Mouse (Mus musculus) erythroblast, embryonic 14.5 days (primary cell): ENCODE data around the gene Atg9b. TPM values are rescaled to one million over a fixed set of nuclear protein-coding genes. Genes with fewer than 3 reads are reported as not detected.
"Not testable (repeated sequence)": the region's sequence is repeated elsewhere in the genome, so short reads cannot be mapped to it uniquely, and the experiment has no call there.

Experiments used
- H3K27me3 ChIP-seq: 2 replicates; pipeline ENCODE4 v1.6.1; 2012; ENCODE audit warnings: inconsistent platforms; ENCODE audit not compliant: control insufficient read depth
- H3K36me3 ChIP-seq: 2 replicates; pipeline ENCODE4 v1.6.1; 2012; ENCODE audit warnings: mild to moderate bottlenecking, inconsistent platforms; ENCODE audit not compliant: control insufficient read depth
- H3K4me1 ChIP-seq: 2 replicates; pipeline ENCODE4 v1.6.1; 2012; ENCODE audit warnings: inconsistent platforms; ENCODE audit not compliant: control insufficient read depth
- H3K4me3 ChIP-seq: replicated peaks from 2 replicates; pipeline ENCODE3; 2012; ENCODE audit warnings: moderate library complexity, mild to moderate bottlenecking, inconsistent platforms
- H3K9me3 ChIP-seq: 2 replicates; pipeline ENCODE4 v1.6.1; 2012; ENCODE audit warnings: low read length, inconsistent platforms, mixed read lengths; ENCODE audit not compliant: control insufficient read depth
- GATA1 ChIP-seq: IDR thresholded peaks from 2 replicates; pipeline ENCODE4 v1.6.1; 2012; ENCODE audit warnings: low read length, inconsistent platforms, mixed read lengths
- TAL1 ChIP-seq: IDR thresholded peaks from 3 replicates; pipeline ENCODE4 v1.6.1; 2012; ENCODE audit warnings: low read length, inconsistent platforms, mixed read lengths
- polyA plus RNA-seq: library from polyadenylated mRNA; stranded (reverse); fragments of >175 nt; gene quantifications from 2 replicates; pipeline ENCODE4 v1.2.3, GENCODE M21; 2012

Gene Atg9b
- polyA plus RNA-seq, 1 experiment = 0.02 TPM

GRCm38 (mm10) chr5:24412063-24412462 is 20.1 kb upstream of the Atg9b start:
- no peaks in the 10 kb centered on the region for H3K9me3 ChIP-seq
- H3K27me3 ChIP-seq = peaks cover 16% of the 10 kb centered on the region
- H3K4me1 ChIP-seq = peaks cover 3% of the 10 kb centered on the region
- H3K4me3 ChIP-seq = no peak overlapping the region
- H3K36me3 ChIP-seq = peaks cover 14% of the 10 kb centered on the region
- no peak for TF ChIP-seq TAL1
- TF ChIP-seq GATA1 = no peak

- Histone ChIP-seq H3K4me3 (no peak overlapping the region), H3K36me3 (peaks cover 36% of the 10 kb centered on the region), H3K27me3 (peaks cover 11% of the 10 kb centered on the region), H3K4me1 (peaks cover 12% of the 10 kb centered on the region), H3K9me3 (no peaks in the 10 kb centered on the region)
- TF ChIP-seq GATA1 (no peak), TAL1 (no peak)
Observed at GRCm38 (mm10) chr5:24409466-24409865, 17.5 kb upstream of the Atg9b start.

- H3K4me3 ChIP-seq = no peak overlapping the region
- TF ChIP-seq GATA1 (no peak), TAL1 (no peak)
- H3K4me1 ChIP-seq = peaks cover 18% of the 10 kb centered on the region
- peaks cover 4% of the 10 kb centered on the region for H3K27me3 ChIP-seq
- H3K36me3 ChIP-seq = peaks cover 43% of the 10 kb centered on the region
- H3K9me3 ChIP-seq = no peaks in the 10 kb centered on the region
Observed at GRCm38 (mm10) chr5:24408651-24409050, 16.7 kb upstream of the Atg9b start.

- Histone ChIP-seq H3K27me3 (no peaks in the 10 kb centered on the region), H3K36me3 (peaks cover 75% of the 10 kb centered on the region)
- no peak for TF ChIP-seq GATA1
- no peak for TF ChIP-seq TAL1
Observed at GRCm38 (mm10) chr5:24405389-24405876, 13.5 kb upstream of the Atg9b start.

GRCm38 (mm10) chr5:24404594-24405360 is 12.8 kb upstream of the Atg9b start:
- peaks cover 81% of the 10 kb centered on the region for H3K36me3 ChIP-seq
- TF ChIP-seq TAL1 (no peak), GATA1 (no peak)

More at GRCm38 (mm10) chr5:24405389-24405876, 13.5 kb upstream of the Atg9b start:
- no peak overlapping the region for H3K4me3 ChIP-seq
- H3K4me1 ChIP-seq = peaks cover 18% of the 10 kb centered on the region
- H3K9me3 ChIP-seq = no peaks in the 10 kb centered on the region

GRCm38 (mm10) chr5:24401969-24402368 is 10.0 kb upstream of the Atg9b start:
- TF ChIP-seq GATA1 (no peak), TAL1 (no peak)
- Histone ChIP-seq H3K36me3 (peaks cover 67% of the 10 kb centered on the region), H3K4me1 (peaks cover 21% of the 10 kb centered on the region), H3K4me3 (no peak overlapping the region), H3K9me3 (no peaks in the 10 kb centered on the region), H3K27me3 (no peaks in the 10 kb centered on the region)

More at GRCm38 (mm10) chr5:24404594-24405360, 12.8 kb upstream of the Atg9b start:
- Histone ChIP-seq H3K9me3 (no peaks in the 10 kb centered on the region), H3K4me3 (no peak overlapping the region), H3K27me3 (no peaks in the 10 kb centered on the region), H3K4me1 (peaks cover 20% of the 10 kb centered on the region)

GRCm38 (mm10) chr5:24400911-24401605 is 9.1 kb upstream of the Atg9b start:
- Histone ChIP-seq H3K4me1 (peaks cover 22% of the 10 kb centered on the region), H3K36me3 (peaks cover 58% of the 10 kb centered on the region), H3K4me3 (no peak overlapping the region), H3K9me3 (no peaks in the 10 kb centered on the region), H3K27me3 (no peaks in the 10 kb centered on the region)
- no peak for TF ChIP-seq TAL1
- TF ChIP-seq GATA1 = no peak

- Histone ChIP-seq H3K4me1 (peaks cover 18% of the 10 kb centered on the region), H3K27me3 (no peaks in the 10 kb centered on the region), H3K36me3 (peaks cover 51% of the 10 kb centered on the region), H3K4me3 (no peak overlapping the region), H3K9me3 (no peaks in the 10 kb centered on the region)
- no peak for TF ChIP-seq TAL1
- TF ChIP-seq GATA1 = no peak
Observed at GRCm38 (mm10) chr5:24400362-24400761, 8.4 kb upstream of the Atg9b start.

GRCm38 (mm10) chr5:24399686-24400085 is 7.7 kb upstream of the Atg9b start:
- Histone ChIP-seq H3K27me3 (no peaks in the 10 kb centered on the region), H3K4me1 (peaks cover 19% of the 10 kb centered on the region), H3K9me3 (no peaks in the 10 kb centered on the region), H3K4me3 (no peak overlapping the region), H3K36me3 (peaks cover 48% of the 10 kb centered on the region)
- TF ChIP-seq GATA1 (no peak), TAL1 (no peak)

GRCm38 (mm10) chr5:24396254-24396653 is 4.3 kb upstream of the Atg9b start:
- not testable (repeated sequence) for H3K9me3 ChIP-seq, H3K27me3 ChIP-seq, H3K4me3 ChIP-seq
- peaks cover 29% of the 10 kb centered on the region for H3K4me1 ChIP-seq
- peaks cover 15% of the 10 kb centered on the region for H3K36me3 ChIP-seq
